Mouse (Mus musculus): ENCODE results near the gene St7l.

Gene St7l

GRCm38 (mm10) chr3:104896141-104896540 is 32.3 kb downstream of the St7l start:
- DNase-seq (ENCODE audit: extremely low read depth, low read depth): no peak

DNA sequence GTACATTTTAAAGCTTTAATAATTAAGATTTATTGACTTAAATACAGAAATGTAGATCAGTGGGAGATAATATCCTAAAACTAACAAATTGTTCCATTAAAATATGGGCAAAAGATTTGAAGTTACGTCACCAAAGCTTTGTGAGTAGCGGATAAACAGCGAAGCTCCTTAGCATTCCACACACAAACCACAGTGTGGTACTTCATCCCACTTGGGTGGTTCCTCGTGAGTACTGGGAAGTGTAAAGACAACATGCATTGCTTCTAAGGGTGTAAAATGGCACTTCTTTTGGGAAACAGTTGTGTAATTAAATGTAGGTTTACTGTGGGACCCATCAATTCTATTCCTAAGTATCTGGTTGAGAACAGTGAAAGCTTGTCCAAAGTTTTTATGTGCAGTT is 37.3 kb downstream of the St7l start:
- no peak for DNase-seq (ENCODE audit: extremely low read depth, low read depth)

- DNase-seq (ENCODE audit: extremely low read depth, low read depth): no peak
Observed at GRCm38 (mm10) chr3:104905389-104905788, 41.6 kb downstream of the St7l start.

DNA sequence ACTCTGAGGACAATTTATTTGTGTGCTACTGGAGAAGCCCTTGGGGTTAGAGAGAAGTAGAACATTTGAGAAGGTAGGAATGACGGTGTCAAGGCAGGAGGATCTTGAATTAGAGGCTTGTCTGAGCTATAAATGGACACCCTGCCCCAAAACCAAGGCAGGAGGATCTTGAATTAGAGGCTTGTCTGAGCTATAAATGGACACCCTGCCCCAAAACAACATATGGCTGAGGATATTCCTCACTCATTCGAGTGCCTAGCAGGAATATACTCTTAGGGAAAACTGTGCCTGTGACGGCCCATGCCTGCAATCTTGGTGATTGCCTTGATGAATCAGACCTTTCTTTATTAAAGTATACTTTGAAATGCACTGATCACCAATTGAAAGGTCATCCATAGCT is 42.2 kb downstream of the St7l start:
- DNase-seq (ENCODE audit: extremely low read depth, low read depth): no peak

DNA sequence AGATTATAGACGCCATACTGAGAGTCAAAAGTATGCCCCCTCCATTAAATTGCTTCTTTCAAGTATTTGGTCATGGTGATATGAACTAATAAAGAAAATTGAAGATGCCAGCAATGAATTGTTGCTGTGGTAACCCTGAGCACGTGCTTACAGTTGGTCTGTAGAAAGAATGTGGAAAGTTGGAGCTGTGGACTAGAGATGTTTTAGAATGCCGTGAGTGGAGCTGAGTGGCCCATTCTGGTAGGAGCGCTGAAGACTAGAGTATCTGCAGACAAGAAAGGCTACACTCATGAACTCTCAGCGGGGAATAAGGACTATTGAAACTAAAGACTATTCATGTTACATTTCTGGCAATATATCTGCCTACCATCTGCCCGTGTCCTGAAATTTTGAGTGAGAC is 45.4 kb downstream of the St7l start:
- no peak for DNase-seq (ENCODE audit: extremely low read depth, low read depth)

DNA sequence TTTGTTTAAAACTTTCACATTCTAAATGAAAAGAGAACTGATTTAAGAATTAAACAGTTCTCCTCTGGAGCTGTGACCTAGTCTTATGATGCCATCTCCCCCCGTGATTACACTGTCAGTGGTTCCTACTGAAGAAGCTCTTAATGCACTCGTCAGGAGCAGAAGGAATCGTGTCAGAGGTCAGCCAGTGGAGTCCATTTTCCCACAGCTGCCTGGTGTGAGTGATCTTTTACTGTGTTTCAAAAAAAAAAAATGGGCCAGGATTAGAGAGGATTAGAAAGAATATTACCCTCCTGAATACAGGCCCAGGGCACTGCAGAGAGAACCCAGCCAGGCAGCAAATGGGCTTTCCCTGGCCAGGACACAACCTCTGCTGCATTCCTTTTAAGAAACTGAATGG is 51.2 kb downstream of the St7l start:
- no peak for DNase-seq (ENCODE audit: extremely low read depth, low read depth)

GRCm38 (mm10) chr3:104929385-104929784 is 65.6 kb downstream of the St7l start:
- no peak for DNase-seq (ENCODE audit: extremely low read depth, low read depth)

GRCm38 (mm10) chr3:104937728-104938305 is 74.0 kb downstream of the St7l start:
- DNase-seq (ENCODE audit: extremely low read depth, low read depth): no peak

GRCm38 (mm10) chr3:104938327-104938726 is 74.5 kb downstream of the St7l start:
- no peak for DNase-seq (ENCODE audit: extremely low read depth, low read depth)

GRCm38 (mm10) chr3:104940691-104941090 is 76.9 kb downstream of the St7l start:
- DNase-seq (ENCODE audit: extremely low read depth, low read depth): no peak

GRCm38 (mm10) chr3:104942682-104943081 is 78.9 kb downstream of the St7l start:
- no peak for DNase-seq (ENCODE audit: extremely low read depth, low read depth)

- no peak for DNase-seq (ENCODE audit: extremely low read depth, low read depth)
Observed at GRCm38 (mm10) chr3:104943333-104943732, 79.5 kb downstream of the St7l start.

GRCm38 (mm10) chr3:104944894-104945293 is 81.1 kb downstream of the St7l start:
- no peak for DNase-seq (ENCODE audit: extremely low read depth, low read depth)

DNA sequence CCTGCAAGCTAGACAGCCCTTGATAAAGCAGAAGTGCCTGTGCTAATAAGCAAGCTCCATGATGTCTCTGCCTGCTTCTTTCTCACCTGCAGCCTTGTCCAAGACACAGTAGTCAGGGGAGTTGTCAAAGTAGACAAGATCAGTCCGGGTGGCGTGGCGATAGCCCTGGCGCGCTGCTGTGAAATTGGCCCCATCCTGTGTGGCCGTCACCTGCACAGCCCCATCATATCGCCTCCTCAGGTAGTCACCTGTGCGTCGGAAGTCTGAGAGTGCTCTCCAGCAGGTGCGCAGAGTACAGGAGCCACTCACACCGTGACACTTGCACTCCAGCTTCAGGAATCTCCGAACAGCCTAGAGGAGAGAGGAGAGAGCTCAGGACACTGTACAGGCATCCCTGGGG is 87.1 kb downstream of the St7l start:
- DNase-seq (ENCODE audit: extremely low read depth, low read depth): no peak

GRCm38 (mm10) chr3:104952891-104953670 is 89.3 kb downstream of the St7l start:
- no peak for DNase-seq (ENCODE audit: extremely low read depth, low read depth)

DNA sequence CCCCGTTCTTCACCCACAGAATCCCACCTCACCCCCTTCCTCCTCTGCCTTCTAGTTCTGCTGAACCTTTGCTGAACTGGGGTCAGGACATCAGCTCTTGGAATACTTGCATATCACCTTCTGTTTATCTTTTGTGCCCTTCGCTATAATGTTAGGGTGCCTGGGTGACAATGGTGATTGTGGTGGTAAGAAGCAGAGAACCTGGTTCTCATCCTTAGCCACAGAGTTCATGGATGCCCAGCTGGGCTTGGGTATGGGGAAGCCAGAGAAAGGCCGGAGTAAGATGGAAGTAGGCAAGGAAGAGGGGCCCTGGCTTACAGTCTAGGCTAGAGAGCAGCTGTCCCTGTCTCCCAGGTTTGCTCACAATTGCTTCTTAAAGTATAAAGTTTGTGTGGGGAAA is 90.3 kb downstream of the St7l start:
- no peak for DNase-seq (ENCODE audit: extremely low read depth, low read depth)

DNA sequence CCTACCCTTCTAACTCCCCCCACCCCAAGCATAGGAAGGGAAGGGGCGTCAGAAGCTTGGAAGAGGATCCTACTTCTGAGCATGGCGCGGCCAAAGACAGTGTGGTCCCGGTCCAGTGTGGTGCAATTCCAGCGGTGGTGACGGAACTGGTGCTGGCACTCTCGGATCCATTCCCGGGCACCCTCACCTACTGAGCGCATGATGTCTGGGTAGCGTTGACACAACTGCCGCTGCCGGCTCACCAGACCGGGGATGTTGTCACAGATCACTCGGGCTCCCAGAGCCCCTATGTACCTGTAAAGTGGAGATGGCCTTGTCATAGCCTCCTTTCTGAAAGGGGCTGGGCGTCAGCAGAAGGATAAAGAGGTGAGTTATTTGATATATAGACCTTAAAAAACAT is 90.7 kb downstream of the St7l start:
- no peak for DNase-seq (ENCODE audit: extremely low read depth, low read depth)

DNA sequence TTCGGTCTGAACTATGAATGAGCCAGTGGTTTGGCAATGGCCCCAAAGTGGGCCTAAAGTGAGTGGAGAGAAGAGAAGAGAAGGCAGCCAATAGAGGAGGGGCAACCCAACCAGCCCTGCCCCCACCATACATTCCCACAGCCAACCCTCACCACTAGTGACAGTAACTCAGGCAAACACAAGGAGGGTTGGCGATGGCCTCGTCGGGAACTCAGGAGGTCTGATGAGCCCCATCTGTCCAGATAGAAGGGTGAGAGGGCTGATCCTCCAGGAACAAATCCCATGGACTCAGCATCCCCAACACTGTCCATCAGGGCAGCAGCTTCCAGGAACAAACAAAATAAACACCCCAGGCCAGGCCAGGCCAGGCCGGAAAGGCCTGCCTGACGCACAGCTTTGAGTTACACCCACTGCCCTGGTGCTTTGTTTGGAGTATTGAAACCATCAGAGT is 92.4 kb downstream of the St7l start:
- DNase-seq (ENCODE audit: extremely low read depth, low read depth): no peak

DNA sequence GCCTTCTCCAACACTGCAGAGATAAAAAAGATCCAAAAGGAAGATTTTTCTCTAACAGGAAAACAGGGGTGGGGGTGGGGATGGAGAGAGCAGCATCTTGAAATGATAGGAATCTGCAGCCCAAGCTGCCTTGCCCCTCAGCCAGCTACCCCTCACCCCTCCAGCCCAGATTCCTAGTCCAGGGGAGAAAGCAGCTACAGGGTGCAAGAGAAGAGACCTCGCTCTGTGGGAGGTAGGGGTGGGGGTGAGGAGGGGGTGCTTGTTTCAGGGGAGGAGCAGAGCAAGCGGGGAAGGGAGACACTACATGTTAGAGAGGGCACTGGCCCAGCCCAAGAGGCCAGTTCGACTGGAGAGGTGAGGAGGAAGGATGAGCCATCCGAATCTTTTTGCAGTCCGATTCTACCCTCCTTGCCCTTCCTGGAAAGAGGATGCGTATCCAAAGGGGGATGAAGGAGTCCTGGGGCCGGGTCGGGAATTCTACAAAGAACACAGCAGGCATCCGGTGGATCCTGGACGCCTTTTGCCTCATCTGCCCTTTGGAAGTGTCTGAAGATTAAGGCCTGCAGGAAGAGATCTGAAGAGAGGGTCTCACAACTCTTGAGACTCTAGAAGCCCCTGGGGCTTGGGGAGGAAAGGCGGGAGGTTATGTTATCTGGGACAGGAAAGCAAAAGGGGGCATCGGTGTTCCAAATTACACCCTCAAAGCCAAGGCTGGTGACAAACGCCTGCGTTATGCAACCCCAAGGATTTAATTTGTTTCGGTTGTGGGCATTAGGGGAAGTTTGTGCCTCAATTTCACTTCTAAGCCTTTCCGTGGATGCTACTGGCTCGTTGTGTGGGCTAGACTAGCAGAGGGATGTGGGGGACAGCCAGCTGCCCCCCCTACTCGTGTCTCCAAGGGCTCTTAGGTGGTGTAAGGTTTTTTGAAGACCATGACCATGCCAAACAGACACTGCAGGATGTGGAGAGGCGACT is 96.5 kb downstream of the St7l start:
- no peak for DNase-seq (ENCODE audit: extremely low read depth, low read depth)

DNA sequence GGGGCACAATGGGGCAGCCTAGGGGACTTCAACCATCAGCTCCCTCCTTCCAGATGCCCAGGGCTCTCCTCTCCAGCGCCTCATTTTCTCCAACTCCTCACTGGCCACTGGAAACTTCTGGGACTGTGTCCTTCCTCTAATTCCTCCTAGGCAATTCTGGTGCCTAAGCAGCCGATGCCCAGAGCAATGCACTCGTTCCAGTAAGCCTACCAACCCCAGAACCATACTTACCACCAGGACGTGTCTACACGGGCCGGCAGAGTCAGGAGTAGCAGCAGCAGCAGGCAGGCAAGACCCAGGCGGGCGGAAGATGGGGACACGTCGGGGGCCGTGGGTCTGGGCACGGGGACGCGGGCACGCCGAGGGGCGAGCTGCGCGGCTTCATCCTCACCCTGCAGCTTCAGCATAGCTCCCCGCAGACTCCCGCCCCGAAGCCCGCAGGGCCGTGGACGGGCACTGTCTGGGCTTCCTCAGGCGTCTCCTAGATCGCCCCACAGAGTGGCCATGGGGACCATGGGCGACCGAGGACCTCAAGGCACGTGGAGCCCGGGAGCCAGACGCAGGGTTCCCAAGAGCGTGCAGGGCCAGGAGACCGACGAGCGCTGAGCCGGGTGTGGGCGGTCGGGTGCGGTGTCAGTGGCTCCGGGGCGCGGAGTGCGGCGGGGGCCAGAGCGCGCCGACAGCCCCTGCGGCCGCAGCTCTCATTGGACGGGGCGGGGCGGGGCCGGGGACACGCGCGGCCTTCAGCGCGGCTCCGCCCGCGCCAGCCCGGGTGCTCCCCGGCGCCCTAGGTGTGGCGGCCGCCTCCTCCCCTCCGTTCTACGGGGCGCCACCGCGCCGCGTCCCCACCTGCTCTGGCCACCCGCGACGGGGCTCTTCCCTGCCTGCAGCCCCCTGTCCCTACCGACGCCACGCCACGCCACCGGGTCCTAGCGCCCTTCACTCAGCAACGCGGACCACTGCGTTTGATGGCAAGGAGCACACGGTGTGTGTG is 97.6 kb downstream of the St7l start, which contains the start of gene Wnt2b:
TSS of gene Wnt2b (minus strand) at position 856 of the 994 bp plus-strand sequence.
- DNase-seq (ENCODE audit: extremely low read depth, low read depth): no peak
